Mouse (Mus musculus): ENCODE data around the gene Spsb1. TPM values are rescaled to one million over a fixed set of nuclear protein-coding genes. Genes with fewer than 3 reads are reported as not detected.

The Spsb1 gene
- polyA plus RNA-seq, 1 experiment from 2014 or later: 5.2 TPM

DNA sequence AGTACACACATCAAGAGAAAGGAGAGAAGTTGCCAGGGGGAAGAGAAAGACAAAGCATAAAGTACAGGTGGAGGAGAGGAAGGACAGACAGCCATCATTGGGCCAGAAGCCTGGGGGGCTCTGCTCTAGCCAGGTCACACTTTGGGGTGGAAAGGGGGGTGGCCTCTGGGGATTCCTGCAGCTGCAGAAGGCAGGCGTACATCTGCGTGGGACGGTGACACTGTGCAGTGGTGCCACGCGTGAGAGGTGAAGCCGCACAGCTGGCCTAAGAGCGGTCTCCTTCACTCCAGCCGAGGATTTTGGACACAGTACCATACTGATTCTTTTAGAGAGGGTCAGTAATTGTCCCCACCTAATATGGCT, 37.8 kb upstream of the Spsb1 start:
- 94% methylated on average over 8 of the region's 8 CpGs for WGBS

DNA sequence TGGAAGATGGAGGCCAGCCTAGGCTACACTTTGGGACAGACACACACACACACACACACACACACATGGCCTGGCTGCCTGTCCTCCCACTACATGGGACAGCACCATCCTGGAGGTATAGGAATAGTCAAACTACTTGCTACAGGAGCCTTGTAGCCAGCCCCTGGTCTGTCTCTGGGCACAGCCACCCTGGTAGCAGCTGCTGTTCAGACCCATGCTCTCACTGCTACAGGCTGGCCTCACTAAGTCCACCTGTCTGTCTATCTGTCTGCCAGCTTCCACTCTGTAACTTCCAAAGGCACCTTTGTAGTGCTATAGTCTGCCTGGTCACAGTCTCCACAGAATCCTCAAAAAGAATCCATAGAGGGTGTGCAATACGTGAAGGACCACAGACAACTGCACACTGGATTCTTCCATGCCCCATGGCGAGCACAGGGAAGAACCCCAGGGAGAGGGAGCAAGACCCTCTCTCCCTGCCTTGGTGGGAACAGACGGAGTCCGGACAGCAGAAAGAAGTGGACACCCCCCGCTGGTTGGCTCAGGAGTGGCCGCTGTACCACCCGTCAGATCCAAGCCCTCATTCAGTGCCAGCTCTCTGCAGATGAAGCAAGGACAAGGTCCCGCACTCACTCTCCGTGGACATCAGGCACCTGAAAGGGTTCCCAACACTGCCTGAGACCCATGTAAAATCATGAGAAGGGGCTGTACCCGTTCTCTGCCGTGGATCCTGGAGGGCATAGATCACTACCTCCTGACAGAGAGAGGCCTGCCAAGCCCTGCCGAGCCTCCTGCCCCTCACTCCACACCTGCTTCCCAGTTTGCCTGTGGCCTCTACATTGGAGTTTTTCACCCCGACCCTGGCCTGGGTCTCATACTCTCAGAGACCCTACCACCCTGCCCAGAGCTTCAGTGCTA, 37.2 kb upstream of the Spsb1 start:
- 78% methylated on average over 13 of the region's 13 CpGs for WGBS
- no peak overlapping the region for H3K4me3 ChIP-seq
- H3K9me3 ChIP-seq: no peaks in the 10 kb centered on the region
- peaks cover 29% of the 10 kb centered on the region for H3K4me1 ChIP-seq
- peaks cover 6% of the 10 kb centered on the region; the same call in 1 of the 2 replicates for H3K27me3 ChIP-seq (replicated peaks)
- no peak overlapping the region for H3K27ac ChIP-seq
- no peak for ATAC-seq (replicated peaks)
- H3K4me2 ChIP-seq: no peak overlapping the region
- no peak overlapping the region for H3K9ac ChIP-seq
- H3K36me3 ChIP-seq (replicated peaks): no peaks in the 10 kb centered on the region

More for the DNA sequence above, 37.8 kb upstream of the Spsb1 start:
- Histone ChIP-seq H3K4me3 (no peak overlapping the region), H3K27ac (no peak overlapping the region), H3K9ac (no peak overlapping the region), H3K4me1 (peaks cover 29% of the 10 kb centered on the region), H3K4me2 (no peak overlapping the region), H3K27me3 (replicated peaks) (peaks cover 6% of the 10 kb centered on the region; the same call in 1 of the 2 replicates), H3K9me3 (no peaks in the 10 kb centered on the region), H3K36me3 (replicated peaks) (no peaks in the 10 kb centered on the region)
- no peak for ATAC-seq (replicated peaks)

- Histone ChIP-seq H3K27me3 (replicated peaks) (peaks cover 6% of the 10 kb centered on the region; the same call in 1 of the 2 replicates), H3K4me1 (peaks cover 29% of the 10 kb centered on the region), H3K4me2 (no peak overlapping the region), H3K27ac (no peak overlapping the region), H3K9me3 (no peaks in the 10 kb centered on the region), H3K9ac (no peak overlapping the region), H3K36me3 (replicated peaks) (no peaks in the 10 kb centered on the region), H3K4me3 (no peak overlapping the region)
- 0 out of 2 replicates have a peak, but pooled peaks have one; percentile 21 for ATAC-seq (replicated peaks)
- WGBS: 29% methylated on average over 8 of the region's 9 CpGs
These were observed 36.3 kb upstream of the Spsb1 start for GRCm38 (mm10) chr4:149990954-149991633.

GRCm38 (mm10) chr4:149990212-149990953, 35.5 kb upstream of the Spsb1 start:
- H3K4me3 ChIP-seq: no peak overlapping the region
- no peaks in the 10 kb centered on the region for H3K9me3 ChIP-seq
- H3K4me2 ChIP-seq: no peak overlapping the region
- 9% methylated on average over 8 of the region's 8 CpGs for WGBS
- H3K27me3 ChIP-seq (replicated peaks): peaks cover 6% of the 10 kb centered on the region; the same call in 1 of the 2 replicates
- H3K36me3 ChIP-seq (replicated peaks): no peaks in the 10 kb centered on the region
- no peak overlapping the region for H3K9ac ChIP-seq
- ATAC-seq (replicated peaks): peak; percentile 41
- peaks cover 29% of the 10 kb centered on the region for H3K4me1 ChIP-seq
- no peak overlapping the region for H3K27ac ChIP-seq

GRCm38 (mm10) chr4:149988931-149989556, 34.2 kb upstream of the Spsb1 start:
- H3K9ac ChIP-seq: peak overlapping the region; percentile 31; the same call in 1 of the 2 replicates
- peak overlapping the region; percentile 62 for H3K27ac ChIP-seq
- ATAC-seq (replicated peaks): peak; percentile 94
- WGBS: 10% methylated on average over 21 of the region's 21 CpGs
- no peaks in the 10 kb centered on the region for H3K9me3 ChIP-seq
- H3K27me3 ChIP-seq (replicated peaks): peaks cover 6% of the 10 kb centered on the region; the same call in 1 of the 2 replicates
- H3K36me3 ChIP-seq (replicated peaks): no peaks in the 10 kb centered on the region
- H3K4me2 ChIP-seq: peak overlapping the region; percentile 54
- peak overlapping the region; percentile 23 for H3K4me3 ChIP-seq
- peaks cover 29% of the 10 kb centered on the region for H3K4me1 ChIP-seq

- H3K4me3 ChIP-seq: peak overlapping the region; percentile 23; the same call in 1 of the 2 replicates
- no peak; the same call in 1 of the 2 replicates for ATAC-seq (replicated peaks)
- peaks cover 6% of the 10 kb centered on the region; the same call in 1 of the 2 replicates for H3K27me3 ChIP-seq (replicated peaks)
- H3K4me2 ChIP-seq: peak overlapping the region; percentile 54
- H3K9ac ChIP-seq: 0 out of 2 replicates have a peak overlapping the region, but pooled peaks have one; percentile 31
- whole genome bisulfite sequencing: 68% methylated on average over 6 of the region's 6 CpGs
- H3K36me3 ChIP-seq (replicated peaks): no peaks in the 10 kb centered on the region
- peaks cover 29% of the 10 kb centered on the region for H3K4me1 ChIP-seq
- no peaks in the 10 kb centered on the region for H3K9me3 ChIP-seq
- peak overlapping the region; percentile 62 for H3K27ac ChIP-seq
These were observed 33.5 kb upstream of the Spsb1 start for GRCm38 (mm10) chr4:149988301-149988700.

DNA sequence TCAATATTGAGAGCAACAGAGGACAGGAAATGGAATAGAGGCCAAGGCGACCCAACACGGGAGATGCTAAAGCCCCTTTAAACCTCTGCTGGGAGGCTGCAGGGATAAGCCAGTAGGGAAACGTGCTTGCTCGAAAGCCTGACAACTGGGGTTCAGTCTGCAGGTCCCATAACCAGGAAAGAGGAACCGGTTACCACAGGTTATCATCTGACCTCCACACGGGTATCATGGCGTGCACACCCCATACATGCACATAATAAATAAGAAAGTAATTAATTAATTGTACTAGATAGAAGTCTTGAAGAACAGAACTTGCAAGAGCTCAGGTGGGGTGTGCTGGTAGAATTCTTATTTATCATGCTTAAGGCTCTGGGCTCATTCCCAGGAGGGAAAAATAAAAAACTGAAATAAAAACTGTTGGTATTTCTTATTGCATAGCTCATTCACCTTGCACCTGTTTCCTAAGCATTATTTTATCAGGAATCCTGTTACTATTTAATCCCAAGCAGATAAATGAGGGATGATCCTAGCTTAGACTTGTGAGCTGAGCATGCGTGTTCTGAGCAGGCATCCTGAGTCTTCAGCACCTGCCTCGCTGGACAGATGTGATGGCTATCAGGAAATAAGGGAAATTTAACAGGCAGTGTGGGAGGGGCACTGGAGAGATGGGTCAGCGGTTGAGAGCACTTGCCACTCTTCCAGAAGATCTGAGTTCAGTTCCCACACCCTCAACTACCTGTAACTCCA, 32.0 kb upstream of the Spsb1 start:
- Histone ChIP-seq H3K27me3 (replicated peaks) (peaks cover 6% of the 10 kb centered on the region; the same call in 1 of the 2 replicates), H3K4me3 (no peak overlapping the region), H3K4me1 (peaks cover 29% of the 10 kb centered on the region), H3K27ac (no peak overlapping the region), H3K9ac (no peak overlapping the region), H3K36me3 (replicated peaks) (no peaks in the 10 kb centered on the region), H3K9me3 (no peaks in the 10 kb centered on the region), H3K4me2 (no peak overlapping the region)
- 80% methylated on average over 10 of the region's 10 CpGs for WGBS
- ATAC-seq (replicated peaks): no peak

DNA sequence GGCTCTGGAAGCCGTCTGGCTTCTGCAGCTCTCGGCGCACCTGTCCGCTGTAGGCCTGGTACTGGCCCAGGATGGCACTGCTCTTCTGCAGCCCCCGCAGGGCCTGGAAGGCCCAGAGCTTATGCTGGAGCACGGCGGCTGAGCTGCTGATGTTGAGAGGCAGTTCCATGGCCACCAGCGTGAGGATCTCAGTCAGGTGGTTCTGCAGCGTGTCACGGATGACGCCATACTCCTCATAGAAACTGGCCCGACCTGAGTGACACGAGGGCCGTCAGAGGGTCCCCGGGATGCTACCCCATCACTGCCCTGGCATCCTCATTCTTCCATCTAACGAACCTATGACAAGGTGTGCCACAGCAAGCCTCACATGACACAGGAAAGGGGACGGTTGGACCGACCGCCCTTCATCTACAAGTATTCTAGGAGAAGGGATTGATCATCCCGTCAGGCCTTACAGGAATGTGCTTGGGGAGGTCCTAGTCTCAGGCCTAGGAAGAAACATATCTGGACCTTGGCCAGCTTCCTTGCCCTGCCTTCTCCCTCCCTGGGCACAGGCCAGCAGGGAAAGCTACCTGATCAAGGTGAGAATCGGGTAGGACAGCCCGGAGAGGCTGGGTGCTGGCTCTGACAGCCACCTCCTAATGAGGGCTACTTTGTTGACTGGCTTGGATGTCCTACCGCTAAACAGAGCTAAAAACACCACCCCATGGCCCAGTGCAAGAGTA, 29.2 kb upstream of the Spsb1 start:
- Histone ChIP-seq H3K27ac (no peak overlapping the region), H3K27me3 (replicated peaks) (0 out of 2 replicates have a peak, but pooled peaks cover 2% of the 10 kb centered on the region), H3K4me3 (no peak overlapping the region), H3K4me2 (no peak overlapping the region), H3K9ac (no peak overlapping the region), H3K4me1 (peaks cover 13% of the 10 kb centered on the region), H3K36me3 (replicated peaks) (no peaks in the 10 kb centered on the region), H3K9me3 (no peaks in the 10 kb centered on the region)
- no peak for ATAC-seq (replicated peaks)
- 89% methylated on average over 23 of the region's 23 CpGs for WGBS

GRCm38 (mm10) chr4:149982154-149982553, 27.3 kb upstream of the Spsb1 start:
- Histone ChIP-seq H3K27ac (no peak overlapping the region), H3K4me2 (no peak overlapping the region), H3K4me3 (no peak overlapping the region), H3K9me3 (no peaks in the 10 kb centered on the region), H3K4me1 (peaks cover 13% of the 10 kb centered on the region), H3K36me3 (replicated peaks) (no peaks in the 10 kb centered on the region), H3K27me3 (replicated peaks) (0 out of 2 replicates have a peak, but pooled peaks cover 5% of the 10 kb centered on the region), H3K9ac (no peak overlapping the region)
- WGBS: 85% methylated on average over 15 of the region's 15 CpGs
- no peak for ATAC-seq (replicated peaks)

- Histone ChIP-seq H3K27me3 (replicated peaks) (0 out of 2 replicates have a peak, but pooled peaks cover 5% of the 10 kb centered on the region), H3K9ac (no peak overlapping the region), H3K4me2 (peak overlapping the region; percentile 42), H3K36me3 (replicated peaks) (no peaks in the 10 kb centered on the region), H3K4me3 (0 out of 2 replicates have a peak overlapping the region, but pooled peaks have one; percentile 17), H3K4me1 (peaks cover 13% of the 10 kb centered on the region), H3K9me3 (no peaks in the 10 kb centered on the region), H3K27ac (0 out of 2 replicates have a peak overlapping the region, but pooled peaks have one; percentile 13)
- peak; percentile 57; the same call in 1 of the 2 replicates for ATAC-seq (replicated peaks)
- 3% methylated on average over 12 of the region's 12 CpGs for WGBS
These were observed 25.0 kb upstream of the Spsb1 start for GRCm38 (mm10) chr4:149979819-149980308.
